Mouse (Mus musculus) olfactory bulb, adult 2 months (tissue): ENCODE data around the gene Taar7d. TPM values are rescaled to one million over a fixed set of nuclear protein-coding genes. Genes with fewer than 3 reads are reported as not detected.
"Not testable (repeated sequence)": the region's sequence is repeated elsewhere in the genome, so short reads cannot be mapped to it uniquely, and the experiment has no call there.

ENCODE experiments used
- H3K27ac ChIP-seq: fragments of 200-500 bp; 2 replicates; pipeline ENCODE4 v1.5.1; 2012; ENCODE audit warnings: low read depth, low read length; ENCODE audit not compliant: insufficient read depth
- H3K4me1 ChIP-seq: fragments of 200-500 bp; 2 replicates; pipeline ENCODE4 v1.6.1; 2012; ENCODE audit warnings: low read length; ENCODE audit not compliant: control insufficient read depth, insufficient read depth
- H3K4me3 ChIP-seq: fragments of 200-500 bp; 2 replicates; pipeline ENCODE4 v1.5.1; 2012; ENCODE audit warnings: mild to moderate bottlenecking, low read depth, low read length, moderate library complexity; ENCODE audit not compliant: insufficient read depth
- CTCF ChIP-seq: fragments of 200-500 bp; IDR thresholded peaks from 2 replicates; pipeline ENCODE4 v1.5.1; 2012; ENCODE audit warnings: low read depth, mild to moderate bottlenecking, low read length, moderate library complexity; ENCODE audit not compliant: insufficient read depth
- POLR2A ChIP-seq: fragments of 200-500 bp; IDR thresholded peaks from 2 replicates; pipeline ENCODE4 v1.6.1; 2012; ENCODE audit warnings: mild to moderate bottlenecking, low read depth, low read length, moderate library complexity; ENCODE audit not compliant: insufficient read depth
- WGBS: fragments of 180-500 bp; shearing (Covaris S2); methylation state at CpG from one replicate; pipeline ENCODE4 v1.1.7; 2018; 5-methylcytosine and 5-hydroxymethylcytosine counted together
- polyA plus RNA-seq: library from polyadenylated mRNA; stranded (reverse); fragments of >200 nt; gene quantifications from 2 replicates; pipeline ENCODE4 v1.2.4, GENCODE M21; 2012; ENCODE audit warnings: low replicate concordance; ENCODE audit not compliant: missing spikeins, insufficient read depth, insufficient read length

Gene Taar7d
- polyA plus RNA-seq, 1 experiment = not detected

DNA sequence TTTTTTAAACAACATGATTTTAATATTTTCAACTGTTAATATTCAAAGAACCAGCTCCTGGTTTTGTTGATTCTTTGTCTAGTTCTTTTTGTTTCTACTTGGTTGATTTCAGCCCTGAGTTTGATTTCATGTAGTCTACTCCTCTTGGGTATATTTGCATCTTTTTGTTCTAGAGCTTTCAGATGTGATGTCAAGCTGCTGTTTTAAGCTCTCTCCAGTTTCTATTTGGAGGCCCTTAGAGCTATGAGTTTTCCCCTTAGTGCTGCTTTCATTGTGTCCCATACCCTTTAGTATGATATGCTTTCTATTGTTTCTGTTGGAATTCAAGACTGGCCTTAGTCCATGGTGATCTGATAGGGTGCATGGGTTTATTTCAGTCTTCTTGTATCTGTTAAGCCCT is 4.3 kb downstream of the Taar7d start:
- Histone ChIP-seq H3K4me3 (no peak overlapping the region), H3K27ac (no peak overlapping the region), H3K4me1 (no peaks in the 10 kb centered on the region)
- TF ChIP-seq POLR2A = no peak
- TF ChIP-seq CTCF = no peak

DNA sequence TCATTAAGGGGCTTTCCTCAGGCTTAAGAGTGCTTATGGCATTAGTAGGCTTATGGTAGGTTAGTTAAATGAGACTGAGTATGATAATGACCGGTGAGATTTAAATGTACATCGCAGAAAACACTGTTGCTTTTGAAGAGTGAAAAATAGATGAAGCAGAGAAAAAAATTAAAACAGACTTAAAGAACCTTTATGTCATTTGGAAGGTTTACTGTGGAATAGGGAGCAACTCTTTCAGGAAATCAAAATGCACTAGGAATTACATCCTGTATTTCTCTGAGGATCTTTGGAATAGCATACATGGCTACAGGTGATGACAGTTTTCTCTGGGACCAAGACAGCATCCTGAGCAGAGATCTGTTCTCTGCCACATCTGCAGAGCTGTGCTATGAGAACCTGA is 10.3 kb downstream of the Taar7d start, which contains the start of gene Taar7e:
Gene Taar7e, plus strand, starts transcription at position 301 of the 400 bp plus-strand sequence.
- Histone ChIP-seq H3K4me3 (no peak within 1 kb of the TSS), H3K27ac (no peak within 1 kb of the TSS), H3K4me1 (no peaks in the 10 kb centered on the region)
- TF ChIP-seq CTCF = no peak
- TF ChIP-seq POLR2A = no peak
- WGBS = 89% methylated on average over 2 of the region's 2 CpGs

DNA sequence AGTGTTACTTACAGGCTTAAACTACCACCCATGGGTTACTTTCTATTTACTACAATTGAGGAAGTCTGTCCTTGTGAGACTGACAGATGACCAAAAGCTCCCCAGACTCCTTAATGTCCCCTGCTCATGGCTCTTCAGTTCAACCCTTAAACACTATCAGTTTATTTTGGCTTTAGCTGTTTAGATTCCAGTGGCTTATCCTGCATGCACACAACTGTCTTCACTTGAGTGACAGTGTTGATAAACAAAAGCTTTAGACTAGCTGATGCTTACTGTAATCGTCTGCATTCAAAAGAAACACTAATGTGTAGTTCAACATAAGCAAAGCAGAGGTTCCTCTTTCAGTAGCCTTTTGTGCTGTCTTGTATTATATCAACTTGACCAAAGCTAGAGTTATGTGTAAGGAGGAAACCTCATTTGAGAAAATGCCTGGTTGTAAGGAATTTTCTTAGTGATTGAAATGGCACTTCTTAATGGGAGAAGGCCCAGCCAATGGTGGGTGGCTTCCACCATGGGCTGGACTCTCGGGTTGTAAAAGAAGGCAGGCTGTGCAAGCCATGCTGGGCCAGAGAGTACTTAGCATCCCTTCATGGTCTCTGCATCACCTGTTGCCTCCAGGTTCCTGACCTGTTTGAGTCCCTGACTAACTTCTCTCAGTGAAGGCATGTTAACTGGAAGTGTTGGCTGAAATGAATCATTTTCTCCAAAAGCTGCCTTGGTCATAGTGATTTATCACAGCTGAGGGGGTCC is 13.3 kb downstream of the Taar7d start:
- 52% methylated on average over 2 of the region's 2 CpGs for WGBS
- H3K27ac ChIP-seq = no peak overlapping the region
- TF ChIP-seq POLR2A (no peak), CTCF (no peak)
- no peaks in the 10 kb centered on the region for H3K4me1 ChIP-seq
- H3K4me3 ChIP-seq = no peak overlapping the region

DNA sequence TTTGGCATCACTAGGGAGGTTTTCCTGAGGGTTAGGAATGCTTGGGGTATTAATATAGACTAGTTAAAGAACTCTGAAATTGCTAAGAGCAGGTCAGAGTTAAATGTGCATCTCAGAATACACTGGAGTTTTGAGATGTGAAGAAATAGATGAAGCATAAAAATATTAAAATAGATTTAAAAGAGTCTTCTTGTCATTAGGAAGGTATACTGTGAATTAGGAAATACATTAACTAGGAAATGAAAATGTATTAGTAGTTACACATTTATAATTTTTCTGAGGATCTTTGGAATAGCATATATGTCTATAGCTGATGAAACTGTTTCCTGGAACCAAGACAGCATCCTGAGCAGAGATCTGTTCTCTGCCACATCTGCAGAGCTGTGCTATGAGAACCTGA is 22.2 kb downstream of the Taar7d start, which contains the start of gene Taar7f:
Gene Taar7f, plus strand, starts transcription at position 301 of the 400 bp plus-strand sequence.
- H3K4me3 ChIP-seq = no peak within 1 kb of the TSS
- H3K27ac ChIP-seq = no peak within 1 kb of the TSS
- H3K4me1 ChIP-seq = no peaks in the 10 kb centered on the region
- TF ChIP-seq POLR2A (no peak), CTCF (no peak)

DNA sequence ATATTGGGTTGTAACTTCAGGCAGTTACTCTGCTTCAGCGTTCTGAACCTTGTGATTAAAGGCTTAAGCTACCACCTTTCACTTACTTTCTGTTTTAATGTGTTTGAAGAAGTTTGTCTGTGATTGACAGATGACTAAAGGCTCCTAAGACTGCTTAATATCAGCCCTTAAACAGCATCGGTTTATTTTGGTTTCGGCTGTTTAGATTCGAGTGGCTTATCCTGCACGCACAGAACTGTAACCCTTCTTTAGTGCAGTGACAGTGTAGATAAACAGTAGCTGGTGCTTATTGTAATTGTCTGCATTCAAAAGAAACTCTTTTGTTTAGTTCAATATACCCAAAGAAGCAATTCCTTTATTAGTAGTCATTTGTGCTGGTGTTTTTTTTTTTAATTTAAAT is 25.0 kb downstream of the Taar7d start:
- Histone ChIP-seq H3K27ac (no peak overlapping the region), H3K4me1 (no peaks in the 10 kb centered on the region), H3K4me3 (no peak overlapping the region)
- WGBS = 35% methylated on average over 5 of the region's 5 CpGs
- no peak for TF ChIP-seq POLR2A
- no peak for TF ChIP-seq CTCF

DNA sequence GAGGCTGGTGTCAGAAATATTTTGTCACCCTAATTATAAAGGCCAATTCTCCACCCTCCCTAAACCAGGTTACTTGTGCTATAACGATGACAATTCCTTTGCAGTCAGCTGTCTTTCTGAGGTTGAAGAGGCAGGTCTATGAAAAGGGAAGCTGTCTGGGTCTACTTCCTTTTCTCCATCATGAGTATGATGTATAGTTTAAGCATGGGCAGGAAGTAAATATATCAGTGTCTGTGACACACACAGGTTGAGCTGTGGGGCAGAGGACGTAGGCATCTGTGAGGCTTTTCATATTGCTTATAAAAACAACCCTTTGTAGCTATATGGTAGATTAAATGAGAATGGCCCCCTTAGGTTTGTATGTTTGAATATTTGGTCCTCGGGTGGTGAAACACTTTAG is 32.0 kb downstream of the Taar7d start:
- no peak for TF ChIP-seq CTCF
- no peak for TF ChIP-seq POLR2A
- no peaks in the 10 kb centered on the region for H3K4me1 ChIP-seq
- 89% methylated on average over 3 of the region's 3 CpGs for WGBS
- H3K27ac ChIP-seq = no peak overlapping the region
- no peak overlapping the region for H3K4me3 ChIP-seq

DNA sequence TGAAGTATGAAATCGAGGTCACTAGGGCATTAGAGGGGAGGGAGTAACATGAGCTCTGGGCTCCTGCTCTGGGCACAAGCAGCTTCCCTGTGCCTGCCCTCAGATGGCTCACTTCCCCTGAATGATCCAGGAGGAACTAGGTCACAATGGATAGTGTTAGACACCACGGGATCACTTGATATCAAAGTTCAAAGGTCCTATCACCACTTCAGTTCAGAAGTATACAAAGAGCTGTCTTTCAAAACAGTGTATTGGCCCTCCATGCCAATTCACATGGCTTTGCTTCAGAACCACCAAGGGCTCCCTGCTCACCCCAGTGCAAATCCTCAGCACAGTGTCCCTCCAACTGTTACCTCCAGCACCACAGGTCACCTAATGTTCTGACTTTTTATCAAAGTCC is 47.7 kb downstream of the Taar7d start:
- H3K27ac ChIP-seq, H3K4me1 ChIP-seq, H3K4me3 ChIP-seq: not testable (repeated sequence)
- WGBS = 58% methylated on average over 2 of the region's 2 CpGs

DNA sequence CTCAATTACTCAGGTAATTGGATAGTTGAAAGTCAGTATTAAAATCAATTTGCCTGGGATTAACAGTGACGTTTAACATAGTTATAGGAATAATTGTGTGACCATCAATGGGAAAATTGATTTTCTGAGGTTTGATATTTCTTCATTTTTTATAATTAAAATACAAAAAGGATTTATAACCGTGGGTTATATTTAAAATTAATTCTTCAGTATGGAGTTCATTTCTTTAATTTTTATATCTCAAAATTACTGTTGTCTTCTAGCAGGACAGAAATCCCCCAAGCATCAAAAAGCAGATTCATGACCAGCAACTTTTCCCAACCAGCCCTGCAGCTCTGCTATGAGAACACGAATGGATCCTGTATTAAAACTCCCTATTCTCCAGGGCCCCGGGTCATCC is 49.2 kb downstream of the Taar7d start, which contains the start of gene Taar8a:
Gene Taar8a, plus strand, starts transcription at position 301 of the 400 bp plus-strand sequence.
- WGBS = 89% methylated on average over 2 of the region's 4 CpGs
- not testable (repeated sequence) for H3K4me1 ChIP-seq, H3K27ac ChIP-seq, H3K4me3 ChIP-seq

Other genes with a start within 250 kb of the Taar7d start
- gene Rps12, start 239.9 kb upstream of the Taar7d start, polyA plus RNA-seq = not detected in 2 replicates
- gene Slc18b1, start 230.2 kb upstream of the Taar7d start, polyA plus RNA-seq = not detected in 2 replicates
- not detected in 2 replicates for gene Vnn3, start 175.8 kb upstream of the Taar7d start, polyA plus RNA-seq
- not detected in 2 replicates for gene Vnn1, start 132.5 kb upstream of the Taar7d start, polyA plus RNA-seq
- gene Taar1, start 106.9 kb upstream of the Taar7d start, polyA plus RNA-seq = not detected in 2 replicates
- gene Taar2, start 88.7 kb upstream of the Taar7d start, polyA plus RNA-seq = not detected in 2 replicates
- gene Taar3, start 77.7 kb upstream of the Taar7d start, polyA plus RNA-seq = not detected in 2 replicates
- gene Taar4, start 66.7 kb upstream of the Taar7d start, polyA plus RNA-seq = not detected in 2 replicates
- gene Taar5, start 56.5 kb upstream of the Taar7d start, polyA plus RNA-seq = not detected in 2 replicates
- gene Taar6, start 41.6 kb upstream of the Taar7d start, polyA plus RNA-seq = not detected in 2 replicates
- not detected in 2 replicates for gene Taar7a, start 33.7 kb upstream of the Taar7d start, polyA plus RNA-seq
- gene Taar7b, start 27.3 kb upstream of the Taar7d start, polyA plus RNA-seq = not detected in 2 replicates
- gene Taar7e, start 10.4 kb downstream of the Taar7d start, polyA plus RNA-seq = not detected in 2 replicates
- not detected in 2 replicates for gene Taar7f, start 22.3 kb downstream of the Taar7d start, polyA plus RNA-seq
- not detected in 2 replicates for gene Taar8a, start 49.3 kb downstream of the Taar7d start, polyA plus RNA-seq
- gene Taar8b, start 65.1 kb downstream of the Taar7d start, polyA plus RNA-seq = not detected in 2 replicates
- not detected in 2 replicates for gene Taar8c, start 74.7 kb downstream of the Taar7d start, polyA plus RNA-seq
- gene Taar9, start 82.3 kb downstream of the Taar7d start, polyA plus RNA-seq = not detected in 2 replicates
- not detected in 2 replicates for gene Stx7, start 122.1 kb downstream of the Taar7d start, polyA plus RNA-seq
- not detected in 2 replicates for gene Moxd1, start 196.3 kb downstream of the Taar7d start, polyA plus RNA-seq